Mouse (Mus musculus) urinary bladder, postnatal 14 days (tissue): ENCODE measurements around the gene Ppil1.

Source experiments
- DNase-seq: peaks from one replicate; pipeline ENCODE4 v3.0.0; 2021; ENCODE audit warnings: low spot score

Ppil1 gene

GRCm38 (mm10) chr17:29263840-29264633, at the start of gene Ppil1:
Ppil1 (minus strand) TSS chr17:29264186.
- peak; percentile 84 for DNase-seq

- DNase-seq: no peak
These were observed 49.3 kb upstream of the Ppil1 start for GRCm38 (mm10) chr17:29313300-29313699.

- DNase-seq: no peak
These were observed 48.1 kb upstream of the Ppil1 start for GRCm38 (mm10) chr17:29312082-29312481.

- no peak for DNase-seq
These were observed 47.6 kb upstream of the Ppil1 start for GRCm38 (mm10) chr17:29311602-29312001.

- no peak for DNase-seq
These were observed 46.2 kb upstream of the Ppil1 start for GRCm38 (mm10) chr17:29310056-29310623.

- DNase-seq: no peak
These were observed 41.9 kb upstream of the Ppil1 start for GRCm38 (mm10) chr17:29305871-29306270.

- peak; percentile 52 for DNase-seq
These were observed 41.2 kb upstream of the Ppil1 start for GRCm38 (mm10) chr17:29305058-29305806.

- DNase-seq: no peak
These were observed 40.5 kb upstream of the Ppil1 start for GRCm38 (mm10) chr17:29304376-29305057.

GRCm38 (mm10) chr17:29303856-29304255, 39.9 kb upstream of the Ppil1 start:
- DNase-seq: no peak

GRCm38 (mm10) chr17:29303087-29303486, 39.1 kb upstream of the Ppil1 start:
- DNase-seq: no peak

GRCm38 (mm10) chr17:29302149-29302548, 38.2 kb upstream of the Ppil1 start:
- peak; percentile 53 for DNase-seq

- no peak for DNase-seq
These were observed 37.4 kb upstream of the Ppil1 start for GRCm38 (mm10) chr17:29301421-29301820.

- DNase-seq: no peak
These were observed 36.9 kb upstream of the Ppil1 start for GRCm38 (mm10) chr17:29300926-29301325.

- DNase-seq: no peak
These were observed 35.3 kb upstream of the Ppil1 start for GRCm38 (mm10) chr17:29299282-29299681.

- DNase-seq: no peak
These were observed 33.8 kb upstream of the Ppil1 start for GRCm38 (mm10) chr17:29297813-29298212.

GRCm38 (mm10) chr17:29297321-29297720, 33.3 kb upstream of the Ppil1 start:
- DNase-seq: no peak

- no peak for DNase-seq
These were observed 31.8 kb upstream of the Ppil1 start for GRCm38 (mm10) chr17:29295835-29296234.

- peak; percentile 51 for DNase-seq
These were observed 30.0 kb upstream of the Ppil1 start for GRCm38 (mm10) chr17:29293807-29294605.

- DNase-seq: no peak
These were observed 29.0 kb upstream of the Ppil1 start for GRCm38 (mm10) chr17:29292996-29293395.

- no peak for DNase-seq
These were observed 27.8 kb upstream of the Ppil1 start for GRCm38 (mm10) chr17:29291793-29292192.

- no peak for DNase-seq
These were observed 18.4 kb upstream of the Ppil1 start for GRCm38 (mm10) chr17:29282216-29282952.
